Mouse (Mus musculus): ENCODE measurements around the gene Nek2. TPM values are rescaled to one million over a fixed set of nuclear protein-coding genes. Genes with fewer than 3 reads are reported as not detected.

The Nek2 gene
- polyA plus RNA-seq, 1 experiment from 2014 or later = 14.7 TPM

GRCm38 (mm10) chr1:191881663-191882062 is 60.4 kb downstream of the Nek2 start:
- WGBS (ENCODE audit: insufficient replicate concordance) = 34% methylated on average over 2 of the region's 2 CpGs
- no peak overlapping the region for H3K9ac ChIP-seq (replicated peaks)
- ATAC-seq = no peak

More at GRCm38 (mm10) chr1:191881663-191882062, 60.4 kb downstream of the Nek2 start:
- no peak overlapping the region for H3K4me3 ChIP-seq (ENCODE audit: low read depth, low read length)
- H3K27me3 ChIP-seq (ENCODE audit: insufficient read depth, low read length) = no peaks in the 10 kb centered on the region
- DNase-seq = no peak
- no peaks in the 10 kb centered on the region for H3K9me3 ChIP-seq (ENCODE audit: low read length)
- peaks cover 41% of the 10 kb centered on the region for H3K4me1 ChIP-seq (ENCODE audit: insufficient read depth)
- 0 out of 2 replicates have a peak overlapping the region, but pooled peaks have one; percentile 30 for H3K4me2 ChIP-seq (ENCODE audit: low read depth, low read length)
- H3K27ac ChIP-seq (ENCODE audit: low read depth) = no peak overlapping the region
- TF ChIP-seq CTCF (IDR thresholded peaks at IDR 0.05; ENCODE audit: low read depth) = no peak
- TF ChIP-seq EP300 (IDR thresholded peaks at IDR 0.05; ENCODE audit: low read depth) = no peak
- H3K36me3 ChIP-seq (replicated peaks; ENCODE audit: insufficient read depth, low read length) = no peaks in the 10 kb centered on the region

Other genes starting within 250 kb of the Nek2 start
- 10.7 and 11.8 TPM in 2 replicates for gene Dtl, start 245.9 kb upstream of the Nek2 start, polyA plus RNA-seq (2015; fragmentation: Nextera tagmentation; extraction: Ambion mirVana)
- 9.3 and 11.0 TPM in 2 replicates for gene Ints7, start 245.8 kb upstream of the Nek2 start, polyA plus RNA-seq (2015; fragmentation: Nextera tagmentation; extraction: Ambion mirVana)
- 95.0 and 102 TPM in 2 replicates for gene Lpgat1, start 103.6 kb upstream of the Nek2 start, polyA plus RNA-seq (2015; fragmentation: Nextera tagmentation; extraction: Ambion mirVana)
- 4.3 and 7.0 TPM in 2 replicates for gene Slc30a1, start 85.3 kb downstream of the Nek2 start, polyA plus RNA-seq (2015; fragmentation: Nextera tagmentation; extraction: Ambion mirVana)
- gene Rd3, start 155.9 kb downstream of the Nek2 start, polyA plus RNA-seq (2015; fragmentation: Nextera tagmentation; extraction: Ambion mirVana) = 0.09 and 0.12 TPM in 2 replicates